In genomic region chr4:142485784-142486423, GRCm38 (mm10) we compare ENCODE assay signal across 21 mouse cellular contexts.
A peak's percentile ranks its signal among the peaks of the same experiment; 100 is the strongest.
DNase-seq lines count a peak whose midpoint lies in the region; ATAC-seq and TF ChIP-seq lines count a peak whose summit lies in the region.
"Had no signal": no experiment of that assay in that cellular context is flagged by ENCODE, and none has a peak within 500 bp of the region (broad histone marks: within the 10 kb centered on the region; RNA-seq: fewer than 3 reads in every experiment).

No protein-coding gene starts in this region.

- H3K27ac ChIP-seq in intestine, embryonic 14.5 days (ENCODE audit: low read depth), result peak overlapping the region; percentile 34; the same call in 1 of the 2 replicates
- H3K27ac ChIP-seq in intestine, postnatal 0 days (ENCODE audit: low read depth, low read length), result no peak overlapping the region
- H3K27ac ChIP-seq in midbrain, embryonic 16.5 days (ENCODE audit: low read length), result no peak overlapping the region
- H3K27ac ChIP-seq in midbrain, postnatal 0 days (ENCODE audit: low read depth, low read length), result no peak overlapping the region
- no peak overlapping the region; the same call in 1 of the 2 replicates for H3K27ac ChIP-seq in hindbrain, embryonic 15.5 days (replicated peaks)
- H3K27ac ChIP-seq in stomach, embryonic 15.5 days, result peak overlapping the region; percentile 32; the same call in 1 of the 2 replicates
- no peak overlapping the region for H3K27ac ChIP-seq in left cerebral cortex, adult 2 months
- H3K27ac ChIP-seq: embryonic facial prominence, embryonic 13.5 days; heart, embryonic 10.5 days; liver, embryonic 12.5 days; lung, embryonic 15.5 days had no signal

- intact Hi-C loops in left cerebral cortex, adult 2 months (cut with DNase I), result no loop called here

- no peaks in the 10 kb centered on the region for H3K9me3 ChIP-seq in intestine, embryonic 14.5 days (ENCODE audit: control insufficient read depth, low read length)
- H3K9me3 ChIP-seq in intestine, postnatal 0 days (ENCODE audit: control insufficient read depth), result no peaks in the 10 kb centered on the region
- no peaks in the 10 kb centered on the region for H3K9me3 ChIP-seq in midbrain, embryonic 16.5 days (replicated peaks; ENCODE audit: control insufficient read depth, low read length, poor library complexity, severe bottlenecking)
- H3K9me3 ChIP-seq in midbrain, postnatal 0 days (ENCODE audit: low read length), result no peaks in the 10 kb centered on the region
- H3K9me3 ChIP-seq in hindbrain, embryonic 15.5 days, result no peaks in the 10 kb centered on the region
- no peaks in the 10 kb centered on the region for H3K9me3 ChIP-seq in stomach, embryonic 15.5 days
- H3K9me3 ChIP-seq: embryonic facial prominence, embryonic 13.5 days; heart, embryonic 10.5 days; liver, embryonic 12.5 days; lung, embryonic 15.5 days had no signal

- ATAC-seq in intestine, embryonic 14.5 days (replicated peaks; ENCODE audit: low FRiP score, low TSS enrichment, low read depth), result peak; percentile 27; the same call in 1 of the 2 replicates
- ATAC-seq in intestine, postnatal 0 days, result no peak
- peak; percentile 14; the same call in 1 of the 2 replicates for ATAC-seq in midbrain, embryonic 16.5 days
- no peak for ATAC-seq in midbrain, postnatal 0 days (ENCODE audit: low FRiP score)
- ATAC-seq in hindbrain, embryonic 15.5 days (ENCODE audit: low FRiP score, low read depth), result peak; percentile 59; the same call in 1 of the 2 replicates
- ATAC-seq in stomach, embryonic 15.5 days (ENCODE audit: insufficient read depth, low FRiP score, low read depth), result peak; percentile 65; the same call in 1 of the 2 replicates
- ATAC-seq: inflammation-experienced regulatory T-cells, adult 6 months; liver, embryonic 12.5 days had no signal

- WGBS in intestine, embryonic 14.5 days, result 41% methylated on average over 4 of the region's 4 CpGs
- WGBS in intestine, postnatal 0 days, result 59% methylated on average over 4 of the region's 4 CpGs
- WGBS in midbrain, embryonic 16.5 days, result 57% methylated on average over 4 of the region's 4 CpGs
- 58% methylated on average over 4 of the region's 4 CpGs for whole genome bisulfite sequencing in midbrain, postnatal 0 days
- 46% methylated on average over 4 of the region's 4 CpGs for WGBS in hindbrain, embryonic 15.5 days
- 38% methylated on average over 4 of the region's 4 CpGs for WGBS in stomach, embryonic 15.5 days

- peaks cover 13% of the 10 kb centered on the region for H3K4me1 ChIP-seq in intestine, embryonic 14.5 days (replicated peaks; ENCODE audit: control insufficient read depth, insufficient read depth, low read length)
- no peaks in the 10 kb centered on the region for H3K4me1 ChIP-seq in intestine, postnatal 0 days (replicated peaks; ENCODE audit: control insufficient read depth, insufficient read depth, low read length)
- no peaks in the 10 kb centered on the region for H3K4me1 ChIP-seq in midbrain, embryonic 16.5 days (ENCODE audit: control insufficient read depth, insufficient read depth, low read length)
- H3K4me1 ChIP-seq in midbrain, postnatal 0 days (ENCODE audit: insufficient read depth, low read length), result no peaks in the 10 kb centered on the region; the same call in 1 of the 2 replicates
- H3K4me1 ChIP-seq in hindbrain, embryonic 15.5 days (replicated peaks), result no peaks in the 10 kb centered on the region; the same call in 1 of the 2 replicates
- H3K4me1 ChIP-seq in stomach, embryonic 15.5 days, result peaks cover 7% of the 10 kb centered on the region; the same call in 1 of the 2 replicates
- H3K4me1 ChIP-seq: embryonic facial prominence, embryonic 13.5 days; heart, embryonic 10.5 days; liver, embryonic 12.5 days; lung, embryonic 15.5 days had no signal

- no peak for TF ChIP-seq CTCF in intestine, postnatal 0 days (IDR thresholded peaks at IDR 0.05; ENCODE audit: low read depth)
- no peak for TF ChIP-seq CTCF in midbrain, postnatal 0 days (IDR thresholded peaks at IDR 0.05)
- TF ChIP-seq CTCF in left cerebral cortex, adult 2 months (IDR thresholded peaks at IDR 0.05), result no peak

- DNase-seq in intestine, embryonic 14.5 days (ENCODE audit: low spot score), result peak; percentile 55
- DNase-seq in midbrain, postnatal 0 days (ENCODE audit: low spot score), result no peak
- DNase-seq in left cerebral cortex, adult 2 months (ENCODE audit: extremely low spot score in 1 of 2, low spot score in 2 of 2), result no peak
- no peak for DNase-seq in lung, postnatal 25 days (ENCODE audit: low spot score)
- DNase-seq: adrenal gland, postnatal 25 days; B cell, adult 2 months; cerebellum, adult 8-10 months; gastrocnemius, postnatal 25 days; heart, postnatal 10 days; layer of hippocampus, postnatal 36 days; right cerebral cortex, adult 18-20 months; thymus, postnatal 36 days had no signal

- no peak overlapping the region for H3K9ac ChIP-seq in intestine, embryonic 14.5 days (ENCODE audit: low read length)
- H3K9ac ChIP-seq in intestine, postnatal 0 days (ENCODE audit: low read depth, low read length), result no peak overlapping the region
- H3K9ac ChIP-seq in midbrain, embryonic 16.5 days (ENCODE audit: low read depth, low read length), result no peak overlapping the region
- H3K9ac ChIP-seq in midbrain, postnatal 0 days (replicated peaks; ENCODE audit: low read length, poor library complexity, severe bottlenecking), result no peak overlapping the region
- H3K9ac ChIP-seq in hindbrain, embryonic 15.5 days, result no peak overlapping the region
- H3K9ac ChIP-seq in stomach, embryonic 15.5 days, result no peak overlapping the region
- H3K9ac ChIP-seq: embryonic facial prominence, embryonic 13.5 days; liver, embryonic 12.5 days; lung, embryonic 15.5 days had no signal

- H3K4me3 ChIP-seq in intestine, embryonic 14.5 days (ENCODE audit: low read depth, low read length), result no peak overlapping the region
- no peak overlapping the region for H3K4me3 ChIP-seq in intestine, postnatal 0 days (ENCODE audit: low read depth, low read length)
- no peak overlapping the region for H3K4me3 ChIP-seq in midbrain, embryonic 16.5 days (ENCODE audit: low read depth, low read length)
- H3K4me3 ChIP-seq in midbrain, postnatal 0 days (ENCODE audit: low read depth, low read length), result no peak overlapping the region
- H3K4me3 ChIP-seq in hindbrain, embryonic 15.5 days, result no peak overlapping the region
- no peak overlapping the region for H3K4me3 ChIP-seq in stomach, embryonic 15.5 days (replicated peaks)
- H3K4me3 ChIP-seq in left cerebral cortex, adult 2 months, result no peak overlapping the region
- H3K4me3 ChIP-seq: embryonic facial prominence, embryonic 13.5 days; heart, embryonic 10.5 days; liver, embryonic 12.5 days; lung, embryonic 15.5 days had no signal

- no peak overlapping the region for H3K4me2 ChIP-seq in intestine, embryonic 14.5 days (ENCODE audit: low read length)
- H3K4me2 ChIP-seq in intestine, postnatal 0 days (replicated peaks; ENCODE audit: low read depth), result no peak overlapping the region
- H3K4me2 ChIP-seq in midbrain, embryonic 16.5 days (ENCODE audit: low read length), result no peak overlapping the region
- no peak overlapping the region for H3K4me2 ChIP-seq in midbrain, postnatal 0 days (ENCODE audit: low read depth, low read length, poor library complexity, severe bottlenecking)
- no peak overlapping the region for H3K4me2 ChIP-seq in hindbrain, embryonic 15.5 days
- H3K4me2 ChIP-seq in stomach, embryonic 15.5 days, result no peak overlapping the region
- H3K4me2 ChIP-seq: embryonic facial prominence, embryonic 13.5 days; liver, embryonic 12.5 days; lung, embryonic 15.5 days had no signal

- no peaks in the 10 kb centered on the region for H3K36me3 ChIP-seq in intestine, embryonic 14.5 days (ENCODE audit: control insufficient read depth, insufficient read depth, low read length)
- H3K36me3 ChIP-seq in intestine, postnatal 0 days (ENCODE audit: control insufficient read depth, insufficient read depth), result no peaks in the 10 kb centered on the region
- H3K36me3 ChIP-seq in midbrain, embryonic 16.5 days (ENCODE audit: control insufficient read depth, insufficient read depth, low read length), result no peaks in the 10 kb centered on the region
- no peaks in the 10 kb centered on the region for H3K36me3 ChIP-seq in midbrain, postnatal 0 days (ENCODE audit: insufficient read depth, low read length)
- H3K36me3 ChIP-seq in hindbrain, embryonic 15.5 days, result no peaks in the 10 kb centered on the region
- H3K36me3 ChIP-seq in stomach, embryonic 15.5 days, result no peaks in the 10 kb centered on the region
- H3K36me3 ChIP-seq: embryonic facial prominence, embryonic 13.5 days; heart, embryonic 10.5 days; liver, embryonic 12.5 days; lung, embryonic 15.5 days had no signal

- no peaks in the 10 kb centered on the region for H3K27me3 ChIP-seq in intestine, embryonic 14.5 days (replicated peaks; ENCODE audit: control insufficient read depth, insufficient read depth, low read length)
- H3K27me3 ChIP-seq in intestine, postnatal 0 days (replicated peaks; ENCODE audit: control insufficient read depth, insufficient read depth, low read length), result no peaks in the 10 kb centered on the region
- H3K27me3 ChIP-seq in midbrain, embryonic 16.5 days (ENCODE audit: control insufficient read depth, insufficient read depth, low read depth, low read length), result no peaks in the 10 kb centered on the region
- H3K27me3 ChIP-seq in midbrain, postnatal 0 days (ENCODE audit: insufficient read depth, low read length), result no peaks in the 10 kb centered on the region
- no peaks in the 10 kb centered on the region for H3K27me3 ChIP-seq in hindbrain, embryonic 15.5 days
- no peaks in the 10 kb centered on the region for H3K27me3 ChIP-seq in stomach, embryonic 15.5 days (replicated peaks)
- H3K27me3 ChIP-seq: embryonic facial prominence, embryonic 13.5 days; liver, embryonic 12.5 days; lung, embryonic 15.5 days had no signal

Comparison
In these comparisons a context has a peak if more than half of its experiments do, and no peak if none do; other contexts are left out.
1. ATAC-seq: peak in intestine, embryonic 14.5 days (single experiment), midbrain, embryonic 16.5 days (single experiment), hindbrain, embryonic 15.5 days (single experiment) and stomach, embryonic 15.5 days (single experiment); none in intestine, postnatal 0 days (single experiment) and midbrain, postnatal 0 days (single experiment).
2. H3K27ac ChIP-seq: peak in intestine, embryonic 14.5 days (single experiment) and stomach, embryonic 15.5 days (single experiment); none in intestine, postnatal 0 days (single experiment), midbrain, embryonic 16.5 days (single experiment), midbrain, postnatal 0 days (single experiment), hindbrain, embryonic 15.5 days (single experiment) and left cerebral cortex, adult 2 months (single experiment).